Mouse (Mus musculus) left cerebral cortex, adult 6 months (tissue): ENCODE results near the gene Rbm48. TPM values are rescaled to one million over a fixed set of nuclear protein-coding genes. Genes with fewer than 3 reads are reported as not detected.

Experiments
- long read RNA-seq, 2 experiments: library from polyadenylated mRNA; unstranded; transcript quantifications; one replicate each; pipeline ENCODE4 v2.0.0; 2019 to 2020
- polyA plus RNA-seq: library from polyadenylated mRNA; unstranded; fragments of <200 nt; fragmentation: Nextera tagmentation; gene quantifications from 2 replicates; pipeline ENCODE4 v1.2.3, GENCODE M21; 2021

The Rbm48 gene
- polyA plus RNA-seq, result 8.6 and 15.5 TPM in 2 replicates
- long read RNA-seq, experiment 1, transcript Rbm48-201 (5 exons, 2,368 nt), result major isoform, 56 of 64 reads
- long read RNA-seq, experiment 1, partial matches to known transcripts, result 4 of 64 reads
- long read RNA-seq, experiment 1, other reads (novel, unspliced or antisense), result 4 of 64 reads
- long read RNA-seq, experiment 2, transcript Rbm48-201 (5 exons, 2,368 nt), result major isoform, 13 of 25 reads
- long read RNA-seq, experiment 2, transcript Rbm48-203 (3 exons, 641 nt), result minor isoform, 8 of 25 reads
- long read RNA-seq, experiment 2, partial matches to known transcripts, result 4 of 25 reads
- long read RNA-seq, experiment 2, other reads (novel, unspliced or antisense), result 0 of 25 reads

DNA sequence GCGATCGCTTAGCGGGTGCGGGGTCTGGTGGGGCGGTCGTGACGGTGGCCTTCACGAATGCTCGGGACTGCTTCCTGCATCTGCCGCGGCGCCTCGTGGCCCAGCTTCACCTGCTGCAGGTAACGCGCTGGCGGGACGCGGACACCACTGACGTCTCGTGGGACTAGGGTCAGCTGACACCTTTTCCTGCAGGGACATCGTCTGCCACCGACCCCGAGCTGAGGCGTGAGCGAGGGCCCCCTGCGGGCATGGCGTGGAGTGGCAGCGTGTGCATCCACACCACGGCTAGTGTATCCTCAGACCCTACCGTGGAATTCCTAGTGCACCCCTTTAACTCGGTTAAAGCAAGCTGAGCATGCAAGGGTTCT lies at the start of gene Rbm48:
Rbm48 (minus strand) TSS at position 187 of the 368 bp plus-strand sequence.

DNA sequence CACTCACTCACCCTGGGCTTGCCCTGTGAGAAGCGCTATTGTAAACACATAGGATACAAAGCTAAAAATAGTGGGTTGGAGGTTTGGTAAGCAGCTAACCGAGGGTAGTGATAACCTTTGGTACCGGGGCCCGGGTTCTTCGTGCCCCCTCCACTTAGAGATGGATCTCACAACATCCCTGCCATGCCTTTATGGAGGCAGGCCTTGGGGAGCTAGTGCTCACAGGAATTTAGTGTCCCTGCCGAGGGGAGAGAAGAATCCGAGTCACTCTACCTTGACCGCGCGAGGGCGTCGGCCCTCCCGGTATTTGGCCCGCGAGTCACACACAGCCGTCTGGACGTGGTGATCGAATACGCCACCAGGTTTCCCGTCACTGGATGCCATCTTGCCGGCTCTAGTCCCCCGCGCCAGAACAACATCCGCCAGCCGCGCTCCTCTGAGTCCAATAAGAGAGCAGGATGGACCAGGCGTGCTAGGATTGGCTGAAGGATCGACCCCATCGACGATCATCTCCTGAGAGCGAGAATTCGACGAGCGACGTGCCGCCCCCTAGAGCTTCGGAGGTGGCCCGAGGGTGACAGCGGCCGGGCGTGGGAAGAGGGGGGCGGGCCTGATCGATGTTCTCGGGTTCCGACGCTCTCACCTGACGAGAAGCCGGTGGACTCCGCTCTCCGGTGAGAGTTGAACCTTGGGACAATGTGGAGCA lies 539 bp downstream of the Rbm48 start, which contains the start of gene Pex1:
Pex1 (plus strand) TSS at position 374 of the 706 bp plus-strand sequence.

GRCm38 (mm10) chr5:3571266-3571665 lies 25.1 kb downstream of the Rbm48 start, which contains the start of gene 1700109H08Rik:
Gene 1700109H08Rik (plus strand): TSS chr5:3571566.

GRCm38 (mm10) chr5:3543629-3544479 lies 52.5 kb downstream of the Rbm48 start, which contains the start of gene Fam133b:
Gene Fam133b (plus strand): TSS chr5:3543833.

Other genes with a start within 250 kb of the Rbm48 start
- gene Fam133b, start 52.8 kb downstream of the Rbm48 start, polyA plus RNA-seq, result 27.0 and 33.3 TPM in 2 replicates
- gene 1700109H08Rik, start 25.0 kb downstream of the Rbm48 start, polyA plus RNA-seq, result 0.13 and 0.15 TPM in 2 replicates
- gene Pex1, start 519 bp downstream of the Rbm48 start, polyA plus RNA-seq, result 10.4 and 13.1 TPM in 2 replicates
- gene Tmbim7, start 54.6 kb upstream of the Rbm48 start, polyA plus RNA-seq, result not detected in 2 replicates
- 116 and 189 TPM in 2 replicates for gene Gatad1, start 60.6 kb upstream of the Rbm48 start, polyA plus RNA-seq
- gene Ankib1, start 206.3 kb upstream of the Rbm48 start, polyA plus RNA-seq, result 6.1 and 9.4 TPM in 2 replicates
- 12.3 and 13.2 TPM in 2 replicates for gene Krit1, start 206.6 kb upstream of the Rbm48 start, polyA plus RNA-seq
- gene Lrrd1, start 248.6 kb upstream of the Rbm48 start, polyA plus RNA-seq, result not detected in 2 replicates